9 mouse cellular contexts compared by ENCODE assay signal in genomic region chr11:99047120-99047519, GRCm38 (mm10). TPM values are rescaled to one million over a fixed set of nuclear protein-coding genes. Genes with fewer than 3 reads are reported as not detected.
DNase-seq lines count a peak whose midpoint lies in the region; ATAC-seq lines count a peak whose summit lies in the region.
"Had no signal": no experiment of that assay in that cellular context is flagged by ENCODE, and none has a peak within 500 bp of the region (broad histone marks: within the 10 kb centered on the region; RNA-seq: fewer than 3 reads in every experiment).

No protein-coding gene starts in this region.

- no peak overlapping the region for H3K4me3 ChIP-seq in neural tube, embryonic 11.5 days (ENCODE audit: low read depth, low read length)
- H3K4me3 ChIP-seq in intestine, embryonic 16.5 days (ENCODE audit: low read length), result no peak overlapping the region

- 55% methylated on average over 5 of the region's 5 CpGs for WGBS in neural tube, embryonic 11.5 days
- 39% methylated on average over 5 of the region's 5 CpGs for WGBS in intestine, embryonic 16.5 days

- H3K4me1 ChIP-seq in neural tube, embryonic 11.5 days (ENCODE audit: control insufficient read depth, insufficient read depth, low read length), result peaks cover 14% of the 10 kb centered on the region; the same call in 1 of the 2 replicates
- peaks cover 45% of the 10 kb centered on the region for H3K4me1 ChIP-seq in intestine, embryonic 16.5 days (ENCODE audit: control insufficient read depth, insufficient read depth, low read length)

- no peak for ATAC-seq in neural tube, embryonic 11.5 days (ENCODE audit: insufficient read depth, low FRiP score, low TSS enrichment)
- ATAC-seq in intestine, embryonic 16.5 days, result peak; percentile 36

- no peaks in the 10 kb centered on the region for H3K27me3 ChIP-seq in neural tube, embryonic 11.5 days (ENCODE audit: control insufficient read depth, insufficient read depth, low read length)
- no peaks in the 10 kb centered on the region for H3K27me3 ChIP-seq in intestine, embryonic 16.5 days (replicated peaks; ENCODE audit: control insufficient read depth, insufficient read depth, low read length)

- H3K9me3 ChIP-seq in neural tube, embryonic 11.5 days (ENCODE audit: control insufficient read depth, low read length), result no peaks in the 10 kb centered on the region
- H3K9me3 ChIP-seq in intestine, embryonic 16.5 days (ENCODE audit: control insufficient read depth, low read length), result no peaks in the 10 kb centered on the region

- 0 out of 2 replicates have a peak overlapping the region, but pooled peaks have one; percentile 54 for H3K27ac ChIP-seq in neural tube, embryonic 11.5 days (ENCODE audit: low read depth, low read length)
- peak overlapping the region; percentile 73 for H3K27ac ChIP-seq in intestine, embryonic 16.5 days (ENCODE audit: low read length)
- H3K27ac ChIP-seq: liver, embryonic 14.5 days had no signal

- no peak for DNase-seq in neural tube, embryonic 11.5 days (ENCODE audit: low spot score)
- DNase-seq in neural tube, embryonic 10.5 days (ENCODE audit: extremely low spot score, low spot score), result no peak
- peak; percentile 99 for DNase-seq in heart, adult 11 months
- peak; percentile 61 for DNase-seq in lung, postnatal 25 days (ENCODE audit: low spot score)
- DNase-seq in spleen, postnatal 4 days (ENCODE audit: low spot score in 2 of 2), result no peak
- no peak for DNase-seq in thymus, postnatal 0 days (ENCODE audit: low spot score)
- DNase-seq in c-Kit-positive CD71-positive TER-119-positive erythroid progenitor cells, embryonic 14.5 days (ENCODE audit: low spot score), result no peak

- H3K36me3 ChIP-seq in neural tube, embryonic 11.5 days (ENCODE audit: control insufficient read depth, insufficient read depth, low read length), result peaks cover 28% of the 10 kb centered on the region
- peaks cover 21% of the 10 kb centered on the region for H3K36me3 ChIP-seq in intestine, embryonic 16.5 days (ENCODE audit: control insufficient read depth, insufficient read depth, low read length)

- no peak overlapping the region for H3K4me2 ChIP-seq in neural tube, embryonic 11.5 days (ENCODE audit: low read depth)
- H3K4me2 ChIP-seq in intestine, embryonic 16.5 days (ENCODE audit: low read depth, low read length), result no peak overlapping the region

- H3K9ac ChIP-seq in neural tube, embryonic 11.5 days (ENCODE audit: low read length), result 0 out of 2 replicates have a peak overlapping the region, but pooled peaks have one; percentile 29
- no peak overlapping the region for H3K9ac ChIP-seq in intestine, embryonic 16.5 days (ENCODE audit: low read depth, low read length)
- H3K9ac ChIP-seq: liver, embryonic 14.5 days had no signal

RNA-seq across cellular contexts. Expression of gene Igfbp4, which starts 6.1 kb away (rescaled TPM):
- 353 and 365 TPM in 2 replicates for polyA plus RNA-seq in neural tube, embryonic 11.5 days (2014; fragmentation: Nextera tagmentation; extraction: Ambion mirVana)
- polyA plus RNA-seq in intestine, embryonic 16.5 days (2015; fragmentation: Nextera tagmentation; extraction: Ambion mirVana), result 345 and 352 TPM in 2 replicates
- polyA plus RNA-seq in thymus, postnatal 0 days (2015; fragmentation: Nextera tagmentation; extraction: Ambion mirVana), result 85.0 and 98.4 TPM in 2 replicates

RNA-seq across cellular contexts. Expression of gene Top2a, which starts 23.1 kb away (rescaled TPM):
- 338 and 339 TPM in 2 replicates for polyA plus RNA-seq in neural tube, embryonic 11.5 days (2014; fragmentation: Nextera tagmentation; extraction: Ambion mirVana)
- polyA plus RNA-seq in intestine, embryonic 16.5 days (2015; fragmentation: Nextera tagmentation; extraction: Ambion mirVana), result 132 and 149 TPM in 2 replicates
- polyA plus RNA-seq in thymus, postnatal 0 days (2015; fragmentation: Nextera tagmentation; extraction: Ambion mirVana), result 298 and 329 TPM in 2 replicates

RNA-seq across cellular contexts. Expression of gene Tns4, which starts 42.0 kb away (rescaled TPM):
- 0.46 and 0.62 TPM in 2 replicates for polyA plus RNA-seq in neural tube, embryonic 11.5 days (2014; fragmentation: Nextera tagmentation; extraction: Ambion mirVana)
- 0.65 and 1.3 TPM in 2 replicates for polyA plus RNA-seq in intestine, embryonic 16.5 days (2015; fragmentation: Nextera tagmentation; extraction: Ambion mirVana)
- polyA plus RNA-seq in thymus, postnatal 0 days (2015; fragmentation: Nextera tagmentation; extraction: Ambion mirVana), result 1.4 and 1.7 TPM in 2 replicates

Comparison
In these comparisons a context has a peak if more than half of its experiments do, and no peak if none do; other contexts are left out.
1. DNase-seq: peak in heart, adult 11 months (single experiment) and lung, postnatal 25 days (single experiment); none in neural tube, embryonic 11.5 days (single experiment), neural tube, embryonic 10.5 days (single experiment), spleen, postnatal 4 days (0 of 2), thymus, postnatal 0 days (single experiment) and c-Kit-positive CD71-positive TER-119-positive erythroid progenitor cells, embryonic 14.5 days (single experiment).